Mouse (Mus musculus): Measurements from ENCODE around the gene Olfr1406. TPM values are rescaled to one million over a fixed set of nuclear protein-coding genes. Genes with fewer than 3 reads are reported as not detected.

Olfr1406 gene
- not detected in 2 replicates for polyA plus RNA-seq (2015; fragmentation: Nextera tagmentation; extraction: Ambion mirVana)

DNA sequence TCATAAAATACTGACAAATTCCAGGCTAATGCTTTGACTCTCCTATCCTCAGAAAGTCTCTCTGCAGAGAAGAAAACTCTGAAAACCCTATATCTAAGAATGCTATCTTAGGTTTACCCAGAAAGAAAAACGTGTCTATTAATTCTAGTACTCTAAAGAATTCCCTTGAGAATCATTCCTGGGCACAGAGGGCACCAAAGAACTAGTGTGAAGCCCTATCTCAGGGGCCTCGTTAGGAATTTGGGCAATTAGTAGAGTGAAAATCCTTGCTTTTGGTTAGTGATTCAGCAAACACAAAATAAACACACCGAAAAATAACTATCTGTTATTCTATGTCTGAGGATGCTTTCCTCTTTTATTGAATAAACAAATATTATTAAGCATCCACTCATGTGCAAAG is at the start of gene Olfr1406:
Gene Olfr1406, minus strand, starts transcription at position 101 of the 400 bp plus-strand sequence.

DNA sequence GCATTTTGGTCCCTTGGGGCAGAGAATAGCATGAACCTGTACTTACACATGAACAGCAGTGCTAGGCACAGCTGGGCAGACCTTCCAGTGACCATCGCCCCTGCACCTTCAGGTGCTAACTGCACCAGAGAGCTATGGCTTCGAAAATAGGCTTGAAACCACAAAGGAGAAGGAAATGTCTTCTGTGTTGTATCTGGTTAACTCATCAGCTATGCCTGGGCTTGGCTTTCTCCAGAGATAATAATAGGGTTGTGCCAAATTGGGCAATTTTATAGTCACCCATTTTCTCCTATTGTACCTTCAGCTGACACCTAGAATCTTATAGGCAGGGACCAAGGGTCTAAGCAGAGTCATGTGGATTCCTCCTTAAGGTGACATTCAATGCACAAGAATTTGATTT is 36.6 kb upstream of the Olfr1406 start, which contains the start of gene Fcer1a:
Gene Fcer1a, minus strand, starts transcription at position 134 of the 400 bp plus-strand sequence.

DNA sequence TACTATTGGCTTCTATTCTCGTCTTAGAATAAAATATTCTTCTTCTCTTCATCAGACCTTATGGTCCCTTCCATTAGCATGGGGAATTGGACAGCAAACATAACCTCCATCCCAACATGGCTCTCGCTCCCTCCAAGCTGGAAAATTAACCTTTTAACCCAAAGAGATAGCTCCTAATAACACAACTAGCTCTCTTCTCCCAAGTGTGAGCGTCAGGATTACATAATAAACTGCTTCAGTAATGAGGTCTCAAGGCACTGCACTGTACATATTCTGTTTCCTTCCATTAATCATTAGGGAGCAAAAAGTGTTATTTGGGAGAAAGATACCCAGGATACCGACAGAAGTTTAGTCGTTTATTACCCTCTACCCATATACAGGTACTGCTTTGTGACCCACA is 21.7 kb upstream of the Olfr1406 start, which contains the start of gene Olfr1404:
Gene Olfr1404, plus strand, starts transcription at position 301 of the 400 bp plus-strand sequence.

DNA sequence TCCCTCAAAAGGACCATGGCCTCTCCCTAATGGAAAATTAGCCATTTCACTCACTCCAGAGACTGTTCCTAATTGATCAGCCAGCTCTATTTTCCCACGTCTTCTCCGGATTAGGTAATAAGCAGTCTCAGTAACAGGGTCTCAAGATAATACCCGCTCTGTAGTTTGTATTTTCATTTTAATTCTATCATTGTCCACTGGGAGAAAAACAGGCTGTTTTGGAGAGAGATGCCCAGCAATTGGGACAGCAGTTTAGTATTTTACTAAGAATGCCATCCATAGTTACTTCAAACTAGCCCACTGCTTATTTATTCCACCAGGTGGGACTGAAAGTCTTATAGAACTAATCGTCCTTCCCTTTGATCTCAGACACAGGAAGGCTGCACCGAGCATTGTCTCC is 7.1 kb upstream of the Olfr1406 start, which contains the start of gene Olfr218:
Gene Olfr218, plus strand, starts transcription at position 301 of the 400 bp plus-strand sequence.

DNA sequence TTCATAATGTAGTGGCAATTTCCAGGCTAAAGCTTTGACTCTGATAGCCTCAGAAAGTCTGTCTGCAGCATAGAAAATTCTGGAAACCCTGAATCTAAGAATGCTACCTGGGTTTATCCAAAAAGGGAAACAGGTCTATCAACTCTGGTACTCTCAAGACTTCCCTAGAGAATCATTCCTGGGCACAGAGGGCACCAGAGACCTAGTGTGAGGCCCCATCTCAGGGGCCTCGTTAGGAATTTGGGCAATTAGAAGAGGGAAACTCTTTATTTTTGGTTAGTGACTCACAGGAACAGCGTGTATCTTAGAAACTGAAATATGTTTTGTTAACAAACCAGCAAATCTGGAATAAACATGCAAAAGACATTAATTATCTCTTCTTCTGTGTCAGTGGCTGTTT is 53.2 kb downstream of the Olfr1406 start, which contains the start of gene Olfr1408:
Gene Olfr1408, minus strand, starts transcription at position 101 of the 400 bp plus-strand sequence.

Other genes starting within 250 kb of the Olfr1406 start
- gene Olfr16, start 240.2 kb downstream of the Olfr1406 start, polyA plus RNA-seq (2015; fragmentation: Nextera tagmentation; extraction: Ambion mirVana): not detected in 2 replicates
- not detected in 2 replicates for gene Olfr1408, start 53.3 kb downstream of the Olfr1406 start, polyA plus RNA-seq (2015; fragmentation: Nextera tagmentation; extraction: Ambion mirVana)
- gene Olfr218, start 7.2 kb upstream of the Olfr1406 start, polyA plus RNA-seq (2015; fragmentation: Nextera tagmentation; extraction: Ambion mirVana): not detected in 2 replicates
- gene Olfr1404, start 21.8 kb upstream of the Olfr1406 start, polyA plus RNA-seq (2015; fragmentation: Nextera tagmentation; extraction: Ambion mirVana): not detected in 2 replicates
- gene Fcer1a, start 36.6 kb upstream of the Olfr1406 start, polyA plus RNA-seq (2015; fragmentation: Nextera tagmentation; extraction: Ambion mirVana): 1.5 and 2.1 TPM in 2 replicates
- not detected in 2 replicates for gene Olfr418, start 75.4 kb upstream of the Olfr1406 start, polyA plus RNA-seq (2015; fragmentation: Nextera tagmentation; extraction: Ambion mirVana)
- gene Mptx2, start 87.1 kb upstream of the Olfr1406 start, polyA plus RNA-seq (2015; fragmentation: Nextera tagmentation; extraction: Ambion mirVana): not detected in 2 replicates
- 1.7 and 2.2 TPM in 2 replicates for gene Ackr1, start 143.1 kb upstream of the Olfr1406 start, polyA plus RNA-seq (2015; fragmentation: Nextera tagmentation; extraction: Ambion mirVana)
- 5.7 and 9.5 TPM in 2 replicates for gene Aim2, start 160.2 kb upstream of the Olfr1406 start, polyA plus RNA-seq (2015; fragmentation: Nextera tagmentation; extraction: Ambion mirVana)
- gene Cadm3, start 177.1 kb upstream of the Olfr1406 start, polyA plus RNA-seq (2015; fragmentation: Nextera tagmentation; extraction: Ambion mirVana): 2.0 and 3.2 TPM in 2 replicates

All from urinary bladder, postnatal 0 days (tissue).